Mouse (Mus musculus): ENCODE measurements around the gene Prr12.

DNA sequence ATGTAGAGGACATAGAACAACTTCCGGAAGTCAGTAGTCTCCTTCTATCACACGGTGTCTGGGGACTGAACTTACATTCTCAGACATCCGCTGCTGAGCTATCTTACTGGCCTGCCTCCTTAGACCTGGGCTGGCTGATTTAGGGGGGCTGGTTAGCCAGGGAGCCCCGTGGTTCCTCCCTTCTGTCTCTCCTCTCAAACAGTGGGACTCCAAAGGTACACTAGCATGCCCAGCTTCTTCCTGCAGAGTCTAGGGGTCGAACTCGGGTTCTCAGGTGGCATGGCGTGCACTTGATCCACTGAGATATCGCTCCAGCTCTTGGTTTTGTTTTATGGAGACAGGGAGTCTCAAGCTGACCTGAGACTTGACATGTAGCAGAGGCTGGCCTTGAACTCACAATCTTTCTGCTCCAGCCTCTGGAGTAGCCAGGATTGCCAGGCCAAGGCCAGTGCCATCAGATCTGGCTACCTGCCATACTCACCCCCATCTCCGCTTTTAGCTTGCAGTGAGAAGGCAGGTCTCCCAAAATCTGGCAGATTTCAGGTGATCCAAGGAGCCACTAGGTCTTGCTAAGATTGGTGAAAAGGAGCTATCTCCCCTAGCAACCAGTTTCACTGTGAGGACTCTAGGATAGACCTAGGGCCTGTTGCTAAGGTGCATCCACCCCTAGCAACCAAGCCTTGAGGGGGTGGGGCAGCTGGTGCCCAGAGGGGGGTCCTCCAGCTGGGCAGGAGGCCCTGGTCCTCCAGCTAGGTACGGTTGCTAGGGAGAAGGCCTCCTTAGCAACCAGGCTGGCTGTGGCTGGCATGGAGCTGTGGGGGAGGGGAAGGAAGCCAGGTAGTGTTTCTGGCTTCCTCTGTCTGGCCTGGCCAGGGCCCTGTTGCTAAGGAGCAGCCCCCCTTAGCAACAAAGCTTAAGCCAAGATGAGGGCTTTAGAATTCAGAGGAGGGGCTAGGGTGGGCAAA lies 6.2 kb upstream of the Prr12 start:
- no peak for TF ChIP-seq CTCF (IDR thresholded peaks at IDR 0.05; ENCODE audit: low read depth)
- no peak for TF ChIP-seq EP300 (IDR thresholded peaks at IDR 0.05; ENCODE audit: low read depth)

All from heart, postnatal 0 days (tissue).